ENCODE assay signal across 22 mouse cellular contexts in the genomic region with DNA sequence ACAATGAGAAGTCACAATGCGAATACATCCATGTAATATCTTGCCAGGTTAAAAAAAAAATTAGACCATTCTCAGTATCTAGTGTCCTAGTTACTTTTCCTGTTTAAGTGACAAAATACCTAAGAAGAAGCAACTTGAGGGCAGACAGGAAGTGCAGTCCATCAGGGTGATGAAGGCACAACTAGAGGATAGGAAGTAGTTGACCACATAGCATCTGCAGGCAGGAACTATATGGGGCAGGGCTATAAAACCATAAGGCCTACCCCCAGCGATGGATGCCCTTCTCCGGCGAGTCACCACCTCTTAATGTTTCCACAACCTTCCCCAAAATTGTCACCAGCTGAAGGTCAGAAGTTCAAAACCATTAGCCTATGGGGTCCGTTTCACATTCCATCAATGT. TPM values are rescaled to one million over a fixed set of nuclear protein-coding genes. Genes with fewer than 3 reads are reported as not detected.
DNase-seq lines count a peak whose midpoint lies in the region; ATAC-seq and TF ChIP-seq lines count a peak whose summit lies in the region.
"Had no signal": no experiment of that assay in that cellular context is flagged by ENCODE, and none has a peak within 500 bp of the region (broad histone marks: within the 10 kb centered on the region; RNA-seq: fewer than 3 reads in every experiment).

No protein-coding gene starts in this region.

- no peaks in the 10 kb centered on the region for H3K9me3 ChIP-seq in intestine, postnatal 0 days (ENCODE audit: control insufficient read depth)
- no peaks in the 10 kb centered on the region for H3K9me3 ChIP-seq in forebrain, embryonic 14.5 days (replicated peaks; ENCODE audit: control insufficient read depth, low read length)
- H3K9me3 ChIP-seq: forebrain, embryonic 10.5 days; forebrain, embryonic 13.5 days; heart, embryonic 10.5 days; hindbrain, embryonic 12.5 days; hindbrain, embryonic 15.5 days had no signal

- H3K27ac ChIP-seq in intestine, postnatal 0 days (ENCODE audit: low read depth, low read length), result 0 out of 2 replicates have a peak overlapping the region, but pooled peaks have one; percentile 60
- H3K27ac ChIP-seq in forebrain, embryonic 14.5 days (ENCODE audit: low read depth, low read length), result no peak overlapping the region
- H3K27ac ChIP-seq: forebrain, embryonic 10.5 days; forebrain, embryonic 13.5 days; gastrocnemius, adult 2 months; heart, adult 2 months; heart, embryonic 10.5 days; hindbrain, embryonic 12.5 days; hindbrain, embryonic 15.5 days had no signal

- no peak overlapping the region for H3K9ac ChIP-seq in intestine, postnatal 0 days (ENCODE audit: low read depth, low read length)
- no peak overlapping the region for H3K9ac ChIP-seq in forebrain, embryonic 14.5 days (ENCODE audit: low read length)
- H3K9ac ChIP-seq: forebrain, embryonic 13.5 days; forebrain, postnatal 0 days; hindbrain, embryonic 12.5 days; hindbrain, embryonic 15.5 days had no signal

- peak; percentile 73 for DNase-seq in 416B (ENCODE audit: low read depth)
- no peak for DNase-seq in right cerebral cortex, postnatal 14 days
- DNase-seq in forebrain, embryonic 14.5 days (ENCODE audit: low spot score), result no peak
- DNase-seq in kidney, adult 11 months, result no peak
- DNase-seq: adrenal gland, adult 2 months; adrenal gland, postnatal 25 days; cerebellum, adult 11-12 months; cerebellum, adult 8-10 months; cerebellum, postnatal 10 days; cerebellum, postnatal 36 days; forebrain, postnatal 0 days; gastrocnemius, adult 2 months; gastrocnemius, postnatal 14 days; heart, adult 2 months had no signal

- H3K27me3 ChIP-seq in intestine, postnatal 0 days (replicated peaks; ENCODE audit: control insufficient read depth, insufficient read depth, low read length), result no peaks in the 10 kb centered on the region
- H3K27me3 ChIP-seq in forebrain, embryonic 14.5 days (replicated peaks; ENCODE audit: control insufficient read depth, insufficient read depth, low read length), result no peaks in the 10 kb centered on the region
- H3K27me3 ChIP-seq: forebrain, embryonic 13.5 days; hindbrain, embryonic 12.5 days; hindbrain, embryonic 15.5 days had no signal

- 0 out of 2 replicates have a peak, but pooled peaks cover 3% of the 10 kb centered on the region for H3K4me1 ChIP-seq in intestine, postnatal 0 days (replicated peaks; ENCODE audit: control insufficient read depth, insufficient read depth, low read length)
- H3K4me1 ChIP-seq in forebrain, embryonic 14.5 days (ENCODE audit: control insufficient read depth, insufficient read depth, low read length), result no peaks in the 10 kb centered on the region
- H3K4me1 ChIP-seq: heart, embryonic 10.5 days; hindbrain, embryonic 12.5 days; hindbrain, embryonic 15.5 days had no signal

- H3K4me3 ChIP-seq in intestine, postnatal 0 days (ENCODE audit: low read depth, low read length), result no peak overlapping the region
- H3K4me3 ChIP-seq in forebrain, embryonic 14.5 days (ENCODE audit: low read depth, low read length), result no peak overlapping the region
- H3K4me3 ChIP-seq: forebrain, embryonic 10.5 days; forebrain, embryonic 13.5 days; gastrocnemius, adult 2 months; heart, adult 2 months; heart, embryonic 10.5 days; hindbrain, embryonic 12.5 days; hindbrain, embryonic 15.5 days had no signal

- H3K36me3 ChIP-seq in intestine, postnatal 0 days (ENCODE audit: control insufficient read depth, insufficient read depth), result no peaks in the 10 kb centered on the region
- H3K36me3 ChIP-seq in forebrain, embryonic 14.5 days (ENCODE audit: control insufficient read depth, insufficient read depth, low read length), result 0 out of 2 replicates have a peak, but pooled peaks cover 2% of the 10 kb centered on the region

- peak; percentile 57 for ATAC-seq in activated CD4-positive, CD25-positive, alpha-beta regulatory T cell, adult 4 months
- ATAC-seq in intestine, postnatal 0 days, result no peak
- peak; percentile 63; the same call in 1 of the 2 replicates for ATAC-seq in megakaryocyte progenitor cell, adult 5-6 weeks (replicated peaks; ENCODE audit: poor library complexity)
- no peak for ATAC-seq in forebrain, embryonic 14.5 days
- ATAC-seq: forebrain, embryonic 13.5 days; forebrain, postnatal 0 days had no signal

- WGBS in intestine, postnatal 0 days, result 77% methylated on average over 5 of the region's 5 CpGs
- WGBS in forebrain, embryonic 14.5 days, result 95% methylated on average over 5 of the region's 5 CpGs

- no peak overlapping the region for H3K4me2 ChIP-seq in intestine, postnatal 0 days (replicated peaks; ENCODE audit: low read depth)
- no peak overlapping the region for H3K4me2 ChIP-seq in forebrain, embryonic 14.5 days (ENCODE audit: low read length)
- H3K4me2 ChIP-seq: forebrain, embryonic 13.5 days; hindbrain, embryonic 12.5 days; hindbrain, embryonic 15.5 days had no signal

- no peak for TF ChIP-seq CTCF in intestine, postnatal 0 days (IDR thresholded peaks at IDR 0.05; ENCODE audit: low read depth)

RNA-seq across cellular contexts. Expression of a gene that starts 8.1 kb away (rescaled TPM):
- polyA plus RNA-seq in activated CD4-positive, CD25-positive, alpha-beta regulatory T cell, adult 4 months (2017; shearing (Covaris generic)), result 10 to 100 TPM; 24.1 to 31.3 TPM
- polyA plus RNA-seq in intestine, postnatal 0 days (2015; fragmentation: Nextera tagmentation; extraction: Ambion mirVana), result 50.9 and 65.5 TPM in 2 replicates
- total RNA-seq in megakaryocyte progenitor cell, adult 5-6 weeks (2015), result 0.20 and 0.32 TPM in 2 replicates
- total RNA-seq in megakaryocyte progenitor cell, adult 5-6 weeks (2017), result 2.3 and 2.7 TPM in 2 replicates
- polyA plus RNA-seq in forebrain, embryonic 14.5 days (2014; fragmentation: Nextera tagmentation; extraction: Ambion mirVana), result 10.2 and 14.6 TPM in 2 replicates

Comparison
In these comparisons a context has a peak if more than half of its experiments do, and no peak if none do; other contexts are left out.
1. ATAC-seq: peak in activated CD4-positive, CD25-positive, alpha-beta regulatory T cell, adult 4 months (single experiment) and megakaryocyte progenitor cell, adult 5-6 weeks (single experiment); none in intestine, postnatal 0 days (single experiment) and forebrain, embryonic 14.5 days (single experiment).